Mouse (Mus musculus): ENCODE data around the gene Slc17a4.

DNA sequence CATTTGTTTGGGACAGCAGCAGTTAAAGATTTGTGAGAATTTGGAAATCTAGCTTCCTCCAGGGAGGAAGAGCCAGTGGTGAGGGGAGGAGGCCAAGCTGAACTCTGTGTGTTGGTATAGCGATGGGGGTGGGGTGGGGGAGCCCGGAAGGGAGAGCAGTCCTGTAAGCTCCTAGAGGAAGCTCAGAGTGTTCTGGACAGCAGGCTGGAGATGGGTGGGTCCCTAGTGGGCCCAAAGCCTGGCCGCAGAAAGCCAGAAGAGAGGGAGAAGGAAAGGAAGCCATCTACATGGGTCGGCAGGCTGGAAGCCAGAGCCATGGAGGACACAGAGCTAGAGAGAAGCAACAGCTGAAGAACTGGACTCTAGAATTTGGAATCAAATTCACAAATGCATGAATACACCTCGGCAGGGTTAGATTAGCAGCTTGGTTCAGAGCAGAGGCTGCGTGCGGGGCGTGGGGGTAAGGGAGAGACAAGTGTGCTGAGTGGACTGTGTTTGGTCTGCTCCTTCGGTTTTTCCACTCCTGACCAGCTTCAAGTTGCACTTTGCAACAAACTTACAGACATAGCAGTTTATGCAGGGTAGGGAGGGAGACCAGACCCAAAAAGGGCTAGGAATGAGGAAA is 48.6 kb downstream of the Slc17a4 start:
- no peak for TF ChIP-seq CTCF (IDR thresholded peaks at IDR 0.05; ENCODE audit: insufficient read depth, low read length)
- TF ChIP-seq POLR2A (IDR thresholded peaks at IDR 0.05; ENCODE audit: borderline replicate concordance, extremely low read depth, low read depth, low read length) = no peak
